Mouse (Mus musculus) midbrain, embryonic 14.5 days (tissue): Measurements from ENCODE around the gene Fgfr2. TPM values are rescaled to one million over a fixed set of nuclear protein-coding genes. Genes with fewer than 3 reads are reported as not detected.
A peak's percentile ranks its signal among the peaks of the same experiment; 100 is the strongest.

ENCODE experiments used
- ATAC-seq: fragments of 200-750 bp; cut with Nextera tagmentation; 2 replicates; pipeline ENCODE4 v1.8.0; 2017; ENCODE audit warnings: moderate number of reproducible peaks, moderate library complexity; ENCODE audit not compliant: low FRiP score, low TSS enrichment
- DNase-seq: peaks from one replicate; pipeline ENCODE4 v3.0.0-alpha.2; 2015
- H3K27ac ChIP-seq: fragments of 300-500 bp; sonication (generic); replicated peaks from 2 replicates; pipeline ENCODE4 v1.5.1; 2014; ENCODE audit warnings: mild to moderate bottlenecking, low read depth, low read length, moderate library complexity
- H3K27me3 ChIP-seq: fragments of 300-500 bp; sonication (generic); 2 replicates; pipeline ENCODE4 v1.6.1; 2014; ENCODE audit warnings: low read length, control low read depth, mixed read lengths; ENCODE audit not compliant: control insufficient read depth, insufficient read depth
- H3K36me3 ChIP-seq: fragments of 300-500 bp; sonication (generic); 2 replicates; pipeline ENCODE4 v1.6.1; 2014; ENCODE audit warnings: low read length, control low read depth; ENCODE audit not compliant: control insufficient read depth, insufficient read depth
- H3K4me1 ChIP-seq: fragments of 300-500 bp; sonication (generic); 2 replicates; pipeline ENCODE4 v1.6.1; 2014; ENCODE audit warnings: mild to moderate bottlenecking, antibody characterized with exemption, low read length, control low read depth; ENCODE audit not compliant: control insufficient read depth, insufficient read depth
- H3K4me2 ChIP-seq: fragments of 300-500 bp; sonication (generic); 2 replicates; pipeline ENCODE4 v1.6.1; 2014; ENCODE audit warnings: mild to moderate bottlenecking, low read length, moderate library complexity
- H3K4me3 ChIP-seq: fragments of 300-500 bp; sonication (generic); replicated peaks from 2 replicates; pipeline ENCODE4 v1.5.1; 2014; ENCODE audit warnings: low read depth, low read length
- H3K9ac ChIP-seq: fragments of 300-500 bp; sonication (generic); replicated peaks from 2 replicates; pipeline ENCODE4 v1.6.1; 2014; ENCODE audit warnings: mild to moderate bottlenecking, low read length, moderate library complexity
- H3K9me3 ChIP-seq: fragments of 300-500 bp; sonication (generic); 2 replicates; pipeline ENCODE4 v1.6.1; 2016; ENCODE audit warnings: low read length, control low read depth, mixed read lengths; ENCODE audit not compliant: control insufficient read depth
- WGBS: fragments of 180-500 bp; shearing (Covaris S2); extraction: QIAGEN DNeasy Blood & Tissue Kit; methylation state at CpG from one replicate; pipeline ENCODE4 v1.1.7; 2014; 5-methylcytosine and 5-hydroxymethylcytosine counted together
- polyA plus RNA-seq: library from polyadenylated mRNA; unstranded; fragments of >200 nt; fragmentation: Nextera tagmentation; extraction: Ambion mirVana; gene quantifications from 2 replicates; pipeline ENCODE4 v1.2.1, GENCODE M21; 2014

Gene Fgfr2
- polyA plus RNA-seq, 1 experiment from 2014 or later, result 28.1 TPM

GRCm38 (mm10) chr7:130750752-130751490 is 2372.2 kb downstream of the Fgfr2 start:
- Histone ChIP-seq H3K9ac (no peak overlapping the region), H3K27ac (peak overlapping the region; percentile 70), H3K9me3 (no peaks in the 10 kb centered on the region), H3K4me3 (no peak overlapping the region), H3K27me3 (no peaks in the 10 kb centered on the region), H3K4me2 (no peak overlapping the region), H3K4me1 (peaks cover 16% of the 10 kb centered on the region), H3K36me3 (peaks cover 67% of the 10 kb centered on the region)
- peak; percentile 67; the same call in 1 of the 2 replicates for ATAC-seq
- DNase-seq, result peak; percentile 79
- WGBS, result 18% methylated on average over 17 of the region's 17 CpGs

- Histone ChIP-seq H3K27me3 (no peaks in the 10 kb centered on the region), H3K4me1 (peaks cover 16% of the 10 kb centered on the region), H3K36me3 (peaks cover 67% of the 10 kb centered on the region), H3K27ac (0 out of 2 replicates have a peak overlapping the region, but pooled peaks have one; percentile 70), H3K9ac (no peak overlapping the region), H3K4me2 (no peak overlapping the region), H3K4me3 (no peak overlapping the region), H3K9me3 (no peaks in the 10 kb centered on the region)
- no peak for ATAC-seq
- no peak for DNase-seq
- WGBS, result 97% methylated on average over 4 of the region's 4 CpGs
These were observed 2374.0 kb downstream of the Fgfr2 start for GRCm38 (mm10) chr7:130749165-130749564.

GRCm38 (mm10) chr7:130743239-130744025 is 2379.7 kb downstream of the Fgfr2 start:
- Histone ChIP-seq H3K27ac (no peak overlapping the region), H3K27me3 (no peaks in the 10 kb centered on the region), H3K9ac (no peak overlapping the region), H3K36me3 (peaks cover 94% of the 10 kb centered on the region), H3K4me2 (no peak overlapping the region), H3K4me1 (no peaks in the 10 kb centered on the region), H3K4me3 (no peak overlapping the region), H3K9me3 (no peaks in the 10 kb centered on the region)
- DNase-seq, result no peak
- ATAC-seq, result no peak
- 81% methylated on average over 9 of the region's 9 CpGs for WGBS

GRCm38 (mm10) chr7:130741099-130741498 is 2382.1 kb downstream of the Fgfr2 start:
- H3K27me3 ChIP-seq, result no peaks in the 10 kb centered on the region

DNA sequence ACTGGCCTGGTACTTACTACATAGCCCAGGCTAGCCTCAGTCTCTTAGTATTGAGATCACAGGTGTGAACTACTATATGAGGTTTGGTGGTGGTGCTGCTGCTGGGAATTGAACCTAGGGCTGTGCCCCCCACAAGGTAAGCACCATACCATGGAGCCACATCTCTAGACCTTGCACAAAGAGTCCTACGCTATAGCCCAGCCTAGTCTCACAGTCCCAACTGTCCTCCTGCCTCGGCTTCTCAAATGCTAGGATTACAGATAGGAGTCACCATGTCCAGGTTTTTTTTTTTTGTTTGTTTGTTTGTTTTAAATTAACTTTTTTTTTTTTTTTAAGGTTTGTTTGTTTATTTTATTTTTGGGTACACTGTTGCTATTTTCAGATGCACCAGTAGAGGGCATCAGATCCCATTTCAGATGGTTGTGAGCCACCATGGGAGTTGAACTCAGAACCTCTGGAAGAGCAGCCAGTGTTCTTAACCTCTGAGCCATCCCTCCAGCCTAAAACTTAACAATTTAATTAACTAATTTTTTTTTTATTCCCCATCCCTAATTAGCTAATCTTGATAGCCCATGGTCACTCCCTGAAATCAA is 2388.9 kb downstream of the Fgfr2 start:
- 0 out of 2 replicates have a peak, but pooled peaks cover 9% of the 10 kb centered on the region for H3K4me1 ChIP-seq
- H3K9ac ChIP-seq, result no peak overlapping the region
- DNase-seq (peak; percentile 41), ATAC-seq (no peak)
- H3K27me3 ChIP-seq, result no peaks in the 10 kb centered on the region
- no peak overlapping the region for H3K4me2 ChIP-seq
- no peaks in the 10 kb centered on the region for H3K9me3 ChIP-seq
- H3K36me3 ChIP-seq, result peaks cover 73% of the 10 kb centered on the region
- H3K4me3 ChIP-seq, result no peak overlapping the region
- no peak overlapping the region for H3K27ac ChIP-seq
- WGBS, result 95% methylated on average over 2 of the region's 2 CpGs

More at GRCm38 (mm10) chr7:130741099-130741498, 2382.1 kb downstream of the Fgfr2 start:
- H3K9me3 ChIP-seq, result no peaks in the 10 kb centered on the region
- DNase-seq, result peak; percentile 37
- peaks cover 96% of the 10 kb centered on the region for H3K36me3 ChIP-seq
- WGBS, result 89% methylated on average over 4 of the region's 4 CpGs
- no peak overlapping the region for H3K27ac ChIP-seq
- no peak overlapping the region for H3K9ac ChIP-seq
- H3K4me3 ChIP-seq, result no peak overlapping the region
- H3K4me1 ChIP-seq, result no peaks in the 10 kb centered on the region
- ATAC-seq, result no peak
- no peak overlapping the region for H3K4me2 ChIP-seq

- no peak overlapping the region for H3K9ac ChIP-seq
- no peak overlapping the region for H3K4me3 ChIP-seq
- no peak overlapping the region for H3K4me2 ChIP-seq
- H3K27ac ChIP-seq, result no peak overlapping the region
- H3K9me3 ChIP-seq, result no peaks in the 10 kb centered on the region
- DNase-seq (no peak), ATAC-seq (no peak)
- H3K36me3 ChIP-seq, result peaks cover 75% of the 10 kb centered on the region
- 96% methylated on average over 8 of the region's 8 CpGs for WGBS
- H3K4me1 ChIP-seq, result 0 out of 2 replicates have a peak, but pooled peaks cover 9% of the 10 kb centered on the region
- no peaks in the 10 kb centered on the region for H3K27me3 ChIP-seq
These were observed 2389.7 kb downstream of the Fgfr2 start for GRCm38 (mm10) chr7:130733423-130733822.

GRCm38 (mm10) chr7:130732908-130733307 is 2390.2 kb downstream of the Fgfr2 start:
- Histone ChIP-seq H3K27ac (peak overlapping the region; percentile 45), H3K9ac (no peak overlapping the region), H3K4me3 (no peak overlapping the region), H3K4me2 (no peak overlapping the region), H3K4me1 (0 out of 2 replicates have a peak, but pooled peaks cover 9% of the 10 kb centered on the region), H3K9me3 (no peaks in the 10 kb centered on the region), H3K27me3 (no peaks in the 10 kb centered on the region), H3K36me3 (peaks cover 75% of the 10 kb centered on the region)
- DNase-seq (no peak), ATAC-seq (no peak)
- 62% methylated on average over 6 of the region's 6 CpGs for WGBS

- Histone ChIP-seq H3K4me3 (no peak overlapping the region), H3K27ac (peak overlapping the region; percentile 41; the same call in 1 of the 2 replicates), H3K36me3 (peaks cover 71% of the 10 kb centered on the region), H3K9me3 (no peaks in the 10 kb centered on the region), H3K4me2 (no peak overlapping the region), H3K4me1 (0 out of 2 replicates have a peak, but pooled peaks cover 9% of the 10 kb centered on the region), H3K9ac (no peak overlapping the region), H3K27me3 (no peaks in the 10 kb centered on the region)
- no peak for DNase-seq
- ATAC-seq, result no peak
- 75% methylated on average over 7 of the region's 7 CpGs for WGBS
These were observed 2391.4 kb downstream of the Fgfr2 start for GRCm38 (mm10) chr7:130731792-130732191.
